Mouse (Mus musculus): ENCODE measurements around the gene Vps33b. TPM values are rescaled to one million over a fixed set of nuclear protein-coding genes. Genes with fewer than 3 reads are reported as not detected.

Vps33b gene
- total and polyA plus RNA-seq, 2 experiments = 4.8 to 5.7 TPM

DNA sequence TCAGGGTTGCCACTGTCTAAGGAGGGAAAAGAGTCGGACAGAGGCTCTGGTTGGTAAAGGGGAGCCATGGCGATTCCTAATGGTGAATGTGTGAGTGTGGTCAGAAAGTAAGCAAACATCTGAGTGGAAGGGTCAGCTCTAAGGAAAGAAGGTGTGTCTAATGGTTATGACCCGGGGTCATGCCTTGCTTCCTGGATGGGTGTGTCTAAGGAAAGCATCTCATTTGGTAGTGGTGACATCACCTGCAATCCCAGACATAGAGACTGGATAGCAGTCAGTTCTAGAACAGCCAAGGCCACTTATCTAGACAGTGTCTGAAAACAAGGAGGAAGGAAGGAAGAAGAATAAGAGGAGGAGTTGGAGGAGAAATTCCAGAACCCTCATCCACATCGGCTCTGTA is 65.4 kb downstream of the Vps33b start:
- peaks cover 20% of the 10 kb centered on the region for H3K36me3 ChIP-seq (ENCODE audit: control insufficient read depth, insufficient read depth, low read length)
- H3K4me3 ChIP-seq (ENCODE audit: insufficient read depth, low read depth, low read length) = no peak overlapping the region
- H3K4me1 ChIP-seq (ENCODE audit: control insufficient read depth, insufficient read depth, low read length) = peaks cover 3% of the 10 kb centered on the region; the same call in 1 of the 2 replicates
- H3K27ac ChIP-seq (replicated peaks; ENCODE audit: insufficient read depth, low read depth, low read length) = no peak overlapping the region
- H3K27me3 ChIP-seq (ENCODE audit: control insufficient read depth, insufficient read depth, low read length) = no peaks in the 10 kb centered on the region
- DNase-seq (ENCODE audit: extremely low read depth, low read depth, low spot score) = no peak
- TF ChIP-seq POLR2A (IDR thresholded peaks at IDR 0.05; ENCODE audit: extremely low read depth, insufficient read depth, low read length) = no peak
- no peak for TF ChIP-seq CTCF (IDR thresholded peaks at IDR 0.05; ENCODE audit: low read depth, low read length)
- 90% methylated on average over 4 of the region's 4 CpGs for WGBS
- no peak overlapping the region for H3K9ac ChIP-seq (ENCODE audit: low read depth, low read length)
- H3K79me2 ChIP-seq (ENCODE audit: control insufficient read depth, insufficient read depth, low read length) = no peaks in the 10 kb centered on the region

- peaks cover 3% of the 10 kb centered on the region; the same call in 1 of the 2 replicates for H3K4me1 ChIP-seq (ENCODE audit: control insufficient read depth, insufficient read depth, low read length)
- no peaks in the 10 kb centered on the region for H3K79me2 ChIP-seq (ENCODE audit: control insufficient read depth, insufficient read depth, low read length)
- TF ChIP-seq POLR2A (IDR thresholded peaks at IDR 0.05; ENCODE audit: extremely low read depth, insufficient read depth, low read length) (no peak), CTCF (IDR thresholded peaks at IDR 0.05; ENCODE audit: low read depth, low read length) (no peak)
- H3K36me3 ChIP-seq (ENCODE audit: control insufficient read depth, insufficient read depth, low read length) = peaks cover 20% of the 10 kb centered on the region
- DNase-seq (ENCODE audit: extremely low read depth, low read depth, low spot score) = no peak
- H3K4me3 ChIP-seq (ENCODE audit: insufficient read depth, low read depth, low read length) = no peak overlapping the region
- H3K27ac ChIP-seq (replicated peaks; ENCODE audit: insufficient read depth, low read depth, low read length) = no peak overlapping the region
- WGBS = 84% methylated on average over 3 of the region's 3 CpGs
- H3K27me3 ChIP-seq (ENCODE audit: control insufficient read depth, insufficient read depth, low read length) = no peaks in the 10 kb centered on the region
- H3K9ac ChIP-seq (ENCODE audit: low read depth, low read length) = no peak overlapping the region
Measured at GRCm38 (mm10) chr7:80336932-80337331, 67.5 kb downstream of the Vps33b start.

DNA sequence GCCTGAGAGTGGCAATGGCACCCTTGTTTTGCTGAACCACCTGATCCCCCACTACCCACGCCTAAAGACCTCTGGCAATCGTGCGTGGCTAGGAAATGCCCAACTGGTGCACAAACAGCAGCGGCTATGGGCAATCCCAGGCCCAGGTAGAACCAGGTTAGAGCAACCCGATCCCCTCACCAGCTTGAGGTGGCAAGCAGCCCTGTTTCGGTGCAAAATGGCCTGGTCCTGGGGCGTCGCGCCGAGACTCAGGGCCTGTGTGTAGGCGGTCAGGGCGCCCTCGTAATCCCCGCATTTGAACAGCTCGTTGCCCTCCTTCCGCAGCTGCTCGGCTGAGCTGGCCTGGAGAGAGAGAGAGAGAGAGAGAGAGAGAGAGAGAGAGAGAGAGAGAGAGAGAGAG is 69.9 kb downstream of the Vps33b start:
- Histone ChIP-seq H3K36me3 (ENCODE audit: control insufficient read depth, insufficient read depth, low read length) (peaks cover 9% of the 10 kb centered on the region), H3K4me3 (ENCODE audit: insufficient read depth, low read depth, low read length) (peak overlapping the region; percentile 49; the same call in 1 of the 2 replicates), H3K79me2 (ENCODE audit: control insufficient read depth, insufficient read depth, low read length) (no peaks in the 10 kb centered on the region), H3K27me3 (ENCODE audit: control insufficient read depth, insufficient read depth, low read length) (no peaks in the 10 kb centered on the region), H3K27ac (replicated peaks; ENCODE audit: insufficient read depth, low read depth, low read length) (no peak overlapping the region), H3K4me1 (ENCODE audit: control insufficient read depth, insufficient read depth, low read length) (peaks cover 7% of the 10 kb centered on the region), H3K9ac (ENCODE audit: low read depth, low read length) (peak overlapping the region; percentile 55)
- no peak for DNase-seq (ENCODE audit: extremely low read depth, low read depth, low spot score)
- WGBS = 19% methylated on average over 17 of the region's 17 CpGs
- TF ChIP-seq CTCF (IDR thresholded peaks at IDR 0.05; ENCODE audit: low read depth, low read length) (no peak), POLR2A (IDR thresholded peaks at IDR 0.05; ENCODE audit: extremely low read depth, insufficient read depth, low read length) (no peak)

GRCm38 (mm10) chr7:80339793-80340628 is 70.6 kb downstream of the Vps33b start:
- peak; percentile 90 for DNase-seq (ENCODE audit: extremely low read depth, low read depth, low spot score)
- Histone ChIP-seq H3K27me3 (ENCODE audit: control insufficient read depth, insufficient read depth, low read length) (no peaks in the 10 kb centered on the region), H3K36me3 (ENCODE audit: control insufficient read depth, insufficient read depth, low read length) (peaks cover 5% of the 10 kb centered on the region; the same call in 1 of the 2 replicates), H3K27ac (replicated peaks; ENCODE audit: insufficient read depth, low read depth, low read length) (peak overlapping the region; percentile 68), H3K9ac (ENCODE audit: low read depth, low read length) (peak overlapping the region; percentile 77), H3K4me1 (ENCODE audit: control insufficient read depth, insufficient read depth, low read length) (peaks cover 7% of the 10 kb centered on the region), H3K79me2 (ENCODE audit: control insufficient read depth, insufficient read depth, low read length) (no peaks in the 10 kb centered on the region), H3K4me3 (ENCODE audit: insufficient read depth, low read depth, low read length) (peak overlapping the region; percentile 82)
- WGBS = under 1% methylated on average over 45 of the region's 45 CpGs
- TF ChIP-seq CTCF (IDR thresholded peaks at IDR 0.05; ENCODE audit: low read depth, low read length) = peak; percentile 80
- peak; percentile 59 for TF ChIP-seq POLR2A (IDR thresholded peaks at IDR 0.05; ENCODE audit: extremely low read depth, insufficient read depth, low read length)

DNA sequence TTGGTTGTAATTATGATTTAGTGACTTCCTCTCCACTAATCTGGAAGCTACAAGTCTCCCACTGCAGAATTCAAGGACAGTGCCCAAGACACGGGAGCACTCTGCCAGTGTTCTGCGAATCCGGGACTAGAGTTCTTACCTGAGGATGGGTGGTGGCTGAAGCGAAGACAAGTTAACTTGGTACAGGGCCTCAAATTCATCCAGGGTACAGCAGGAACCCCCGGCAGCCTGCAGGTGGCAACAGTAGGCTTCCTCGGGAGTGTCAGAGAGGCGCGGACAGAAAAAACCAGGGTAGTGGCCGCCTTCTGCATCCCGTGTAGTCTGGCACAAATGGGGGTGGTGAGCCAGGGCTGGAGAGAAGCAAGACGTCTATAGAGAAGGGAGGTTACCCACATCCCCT is 71.3 kb downstream of the Vps33b start, which contains the start of gene Unc45a:
TSS of gene Unc45a (minus strand) at position 213 of the 400 bp plus-strand sequence.
- Histone ChIP-seq H3K9ac (ENCODE audit: low read depth, low read length) (peak within 1 kb of the TSS; percentile 77), H3K27ac (replicated peaks; ENCODE audit: insufficient read depth, low read depth, low read length) (peak within 1 kb of the TSS; percentile 68), H3K27me3 (ENCODE audit: control insufficient read depth, insufficient read depth, low read length) (no peaks in the 10 kb centered on the region), H3K4me3 (ENCODE audit: insufficient read depth, low read depth, low read length) (peak within 1 kb of the TSS; percentile 82), H3K36me3 (ENCODE audit: control insufficient read depth, insufficient read depth, low read length) (0 out of 2 replicates have a peak, but pooled peaks cover 3% of the 10 kb centered on the region), H3K79me2 (ENCODE audit: control insufficient read depth, insufficient read depth, low read length) (no peaks in the 10 kb centered on the region), H3K4me1 (ENCODE audit: control insufficient read depth, insufficient read depth, low read length) (peaks cover 7% of the 10 kb centered on the region)
- whole genome bisulfite sequencing = under 1% methylated on average over 11 of the region's 11 CpGs
- DNase-seq (ENCODE audit: extremely low read depth, low read depth, low spot score) = peak; percentile 73
- TF ChIP-seq CTCF (IDR thresholded peaks at IDR 0.05; ENCODE audit: low read depth, low read length) (peak; percentile 84), POLR2A (IDR thresholded peaks at IDR 0.05; ENCODE audit: extremely low read depth, insufficient read depth, low read length) (no peak)

Other genes with a start within 250 kb of the Vps33b start
- gene Zfp710, start 244.8 kb upstream of the Vps33b start, total RNA-seq (2014; rRNA removed) = 5.4 and 5.6 TPM in 2 replicates
- gene Zfp710, start 244.8 kb upstream of the Vps33b start, polyA plus RNA-seq (2012; rRNA removed) = 9.7 and 12.7 TPM in 2 replicates
- 177 and 195 TPM in 2 replicates for gene Idh2, start 154.3 kb upstream of the Vps33b start, total RNA-seq (2014; rRNA removed)
- 163 and 164 TPM in 2 replicates for gene Idh2, start 154.3 kb upstream of the Vps33b start, polyA plus RNA-seq (2012; rRNA removed)
- 3.7 and 5.4 TPM in 2 replicates for gene Sema4b, start 82.8 kb upstream of the Vps33b start, total RNA-seq (2014; rRNA removed)
- gene Sema4b, start 82.8 kb upstream of the Vps33b start, polyA plus RNA-seq (2012; rRNA removed) = 4.0 and 4.4 TPM in 2 replicates
- gene Cib1, start 36.8 kb upstream of the Vps33b start, total RNA-seq (2014; rRNA removed) = 51.7 and 62.5 TPM in 2 replicates
- gene Cib1, start 36.8 kb upstream of the Vps33b start, polyA plus RNA-seq (2012; rRNA removed) = 108 and 114 TPM in 2 replicates
- gene Gdpgp1, start 36.8 kb upstream of the Vps33b start, total RNA-seq (2014; rRNA removed) = 1.2 and 1.9 TPM in 2 replicates
- gene Gdpgp1, start 36.8 kb upstream of the Vps33b start, polyA plus RNA-seq (2012; rRNA removed) = 2.1 and 2.2 TPM in 2 replicates
- gene Ttll13, start 23.3 kb upstream of the Vps33b start, total RNA-seq (2014; rRNA removed) = 0.40 and 0.46 TPM in 2 replicates
- gene Ttll13, start 23.3 kb upstream of the Vps33b start, polyA plus RNA-seq (2012; rRNA removed) = 0.57 and 0.95 TPM in 2 replicates
- 25.2 and 29.7 TPM in 2 replicates for gene Ngrn, start 8.4 kb upstream of the Vps33b start, total RNA-seq (2014; rRNA removed)
- gene Ngrn, start 8.4 kb upstream of the Vps33b start, polyA plus RNA-seq (2012; rRNA removed) = 15.5 and 16.8 TPM in 2 replicates
- gene Prc1, start 24.8 kb downstream of the Vps33b start, total RNA-seq (2014; rRNA removed) = 0.74 and 1.5 TPM in 2 replicates
- gene Prc1, start 24.8 kb downstream of the Vps33b start, polyA plus RNA-seq (2012; rRNA removed) = 0.21 and 0.32 TPM in 2 replicates
- gene Rccd1, start 54.8 kb downstream of the Vps33b start, total RNA-seq (2014; rRNA removed) = 1.2 and 1.5 TPM in 2 replicates
- gene Rccd1, start 54.8 kb downstream of the Vps33b start, polyA plus RNA-seq (2012; rRNA removed) = 2.9 and 3.8 TPM in 2 replicates
- gene Unc45a, start 71.4 kb downstream of the Vps33b start, total RNA-seq (2014; rRNA removed) = 8.6 and 8.9 TPM in 2 replicates
- gene Unc45a, start 71.4 kb downstream of the Vps33b start, polyA plus RNA-seq (2012; rRNA removed) = 19.1 and 21.5 TPM in 2 replicates
- 6.9 and 8.7 TPM in 2 replicates for gene Hddc3, start 73.5 kb downstream of the Vps33b start, total RNA-seq (2014; rRNA removed)
- gene Hddc3, start 73.5 kb downstream of the Vps33b start, polyA plus RNA-seq (2012; rRNA removed) = 28.3 and 58.2 TPM in 2 replicates
- 9.3 and 13.2 TPM in 2 replicates for gene Man2a2, start 101.7 kb downstream of the Vps33b start, total RNA-seq (2014; rRNA removed)
- gene Man2a2, start 101.7 kb downstream of the Vps33b start, polyA plus RNA-seq (2012; rRNA removed) = 26.5 and 45.6 TPM in 2 replicates
- 4.6 and 9.9 TPM in 2 replicates for gene Fes, start 118.3 kb downstream of the Vps33b start, total RNA-seq (2014; rRNA removed)
- 5.8 and 9.6 TPM in 2 replicates for gene Fes, start 118.3 kb downstream of the Vps33b start, polyA plus RNA-seq (2012; rRNA removed)
- gene Furin, start 135.8 kb downstream of the Vps33b start, total RNA-seq (2014; rRNA removed) = 26.5 and 42.6 TPM in 2 replicates
- gene Furin, start 135.8 kb downstream of the Vps33b start, polyA plus RNA-seq (2012; rRNA removed) = 152 and 163 TPM in 2 replicates